Mouse (Mus musculus): ENCODE measurements around the gene Gm3880.
"Not testable (repeated sequence)": the region's sequence is repeated elsewhere in the genome, so short reads cannot be mapped to it uniquely, and the experiment has no call there.

Gene Gm3880

GRCm38 (mm10) chrX:102686872-102687271 is at the start of gene Gm3880:
Gene Gm3880, minus strand, starts transcription at chrX:102686972.
- DNase-seq: not testable (repeated sequence)

GRCm38 (mm10) chrX:102724226-102724625 is 37.5 kb upstream of the Gm3880 start:
- not testable (repeated sequence) for DNase-seq

DNA sequence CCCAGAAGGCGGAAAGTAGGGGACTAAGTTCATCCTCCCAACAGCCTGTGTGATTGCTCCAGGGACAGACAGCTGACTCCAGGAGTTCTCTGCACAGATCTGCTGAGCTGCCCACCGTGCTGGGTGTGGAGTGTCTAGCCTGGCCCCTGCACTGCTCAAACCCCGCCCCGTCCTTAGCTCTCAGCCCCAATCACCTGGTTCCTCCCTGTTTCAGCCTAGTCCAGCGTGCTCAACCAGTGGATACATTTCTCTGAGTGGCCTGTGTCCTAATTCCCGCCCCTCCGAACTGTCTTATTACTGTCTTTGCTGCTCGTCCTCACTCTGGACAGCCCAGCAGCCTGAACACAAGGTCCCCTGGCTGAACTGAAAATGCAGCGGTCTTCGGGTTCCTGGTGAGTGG is 20.8 kb upstream of the Gm3880 start, which contains the start of the genes Gm9112 and Dmrtc1b:
TSS of gene Gm9112 (minus strand) at position 101 of the 400 bp plus-strand sequence.
TSS of gene Dmrtc1b (plus strand) at position 331 of the 400 bp plus-strand sequence.
- DNase-seq: not testable (repeated sequence)

DNA sequence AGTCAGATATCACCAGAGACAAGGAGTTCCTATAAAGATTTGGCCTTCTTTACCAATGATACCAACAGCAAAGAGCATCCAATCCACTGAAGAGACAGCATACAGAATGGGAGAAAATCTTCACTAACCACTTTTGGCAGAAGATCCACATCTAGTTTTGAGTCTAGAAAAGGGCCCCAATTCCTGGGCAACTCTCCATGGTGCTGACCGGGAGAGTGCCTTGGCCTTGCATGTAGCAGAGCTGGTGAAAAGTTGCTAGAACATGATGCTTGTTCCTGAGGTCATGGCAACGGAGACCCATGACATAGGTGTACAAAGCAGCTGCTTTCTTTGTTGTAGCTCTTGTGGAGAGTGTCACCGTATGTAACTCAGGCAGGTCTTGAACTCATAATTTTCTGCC is 13.9 kb upstream of the Gm3880 start:
- peak in 1 of 2 experiments; percentile 30 for DNase-seq

GRCm38 (mm10) chrX:102689252-102689651 is 2.5 kb upstream of the Gm3880 start:
- DNase-seq: peak in 1 of 2 experiments; percentile 17

GRCm38 (mm10) chrX:102684706-102685105 is 2.1 kb downstream of the Gm3880 start:
- DNase-seq: not testable (repeated sequence)

GRCm38 (mm10) chrX:102666641-102667040 is 20.1 kb downstream of the Gm3880 start:
- DNase-seq: no peak

GRCm38 (mm10) chrX:102660712-102661111 is 26.1 kb downstream of the Gm3880 start:
- DNase-seq: peak in 1 of 2 experiments; percentile 15

DNA sequence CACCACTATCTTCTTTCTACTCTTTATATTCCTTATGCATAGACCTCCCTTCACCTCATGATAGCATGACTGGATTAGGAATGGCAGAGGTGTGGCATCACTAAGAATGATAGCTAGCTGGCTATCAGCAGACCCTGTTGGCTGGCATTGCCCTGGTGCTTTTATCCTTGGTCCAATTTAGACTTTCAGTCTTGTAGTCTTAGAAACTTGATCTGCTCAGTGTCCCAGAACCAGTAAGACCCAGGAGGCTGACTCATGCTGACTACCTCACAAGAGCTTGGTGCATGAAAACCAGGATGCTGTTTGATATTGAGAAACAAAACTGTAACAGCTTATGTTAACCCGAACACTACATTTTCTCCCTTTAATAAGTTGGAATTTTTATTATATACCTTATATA is 41.1 kb downstream of the Gm3880 start:
- DNase-seq: no peak

DNA sequence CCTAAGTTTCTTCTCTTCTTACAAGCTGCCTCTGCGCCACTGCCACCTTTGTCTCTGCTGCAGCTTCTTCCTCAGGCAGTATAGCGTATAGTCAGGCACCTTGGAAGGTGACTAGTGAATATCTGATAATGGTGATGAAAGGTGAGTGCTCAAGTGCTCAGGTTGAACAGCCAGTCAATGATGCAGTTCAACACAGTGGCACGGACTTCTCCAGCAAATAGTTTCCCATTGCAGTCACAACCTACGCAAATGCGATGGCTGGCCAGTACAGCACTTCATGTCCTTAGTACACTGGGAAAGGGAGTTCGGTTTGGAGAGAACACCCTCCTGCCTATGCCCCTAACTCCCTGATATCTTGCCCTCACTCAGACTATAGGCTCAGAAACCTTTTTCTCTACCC is 41.6 kb downstream of the Gm3880 start:
- DNase-seq: no peak

DNA sequence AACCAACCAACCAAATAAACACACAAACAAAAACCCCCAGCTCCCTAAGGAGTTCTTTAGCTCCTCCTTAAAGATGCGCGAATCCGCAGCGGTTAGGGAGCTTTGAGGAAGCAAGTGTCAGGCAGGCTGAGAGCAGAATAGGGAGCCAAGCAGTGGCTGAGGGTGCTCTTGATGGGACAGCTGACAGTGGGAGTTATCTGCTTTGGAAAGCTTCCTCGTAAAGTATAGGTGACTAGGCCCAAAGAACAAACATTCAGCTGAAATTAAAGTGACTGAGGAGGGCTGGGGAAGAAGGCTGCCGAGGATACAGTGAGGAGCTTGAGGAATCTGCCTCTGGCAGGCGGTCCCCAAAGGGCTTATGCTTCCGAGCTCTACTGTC is 42.2 kb downstream of the Gm3880 start:
- peak in 1 of 2 experiments; percentile 12 for DNase-seq

DNA sequence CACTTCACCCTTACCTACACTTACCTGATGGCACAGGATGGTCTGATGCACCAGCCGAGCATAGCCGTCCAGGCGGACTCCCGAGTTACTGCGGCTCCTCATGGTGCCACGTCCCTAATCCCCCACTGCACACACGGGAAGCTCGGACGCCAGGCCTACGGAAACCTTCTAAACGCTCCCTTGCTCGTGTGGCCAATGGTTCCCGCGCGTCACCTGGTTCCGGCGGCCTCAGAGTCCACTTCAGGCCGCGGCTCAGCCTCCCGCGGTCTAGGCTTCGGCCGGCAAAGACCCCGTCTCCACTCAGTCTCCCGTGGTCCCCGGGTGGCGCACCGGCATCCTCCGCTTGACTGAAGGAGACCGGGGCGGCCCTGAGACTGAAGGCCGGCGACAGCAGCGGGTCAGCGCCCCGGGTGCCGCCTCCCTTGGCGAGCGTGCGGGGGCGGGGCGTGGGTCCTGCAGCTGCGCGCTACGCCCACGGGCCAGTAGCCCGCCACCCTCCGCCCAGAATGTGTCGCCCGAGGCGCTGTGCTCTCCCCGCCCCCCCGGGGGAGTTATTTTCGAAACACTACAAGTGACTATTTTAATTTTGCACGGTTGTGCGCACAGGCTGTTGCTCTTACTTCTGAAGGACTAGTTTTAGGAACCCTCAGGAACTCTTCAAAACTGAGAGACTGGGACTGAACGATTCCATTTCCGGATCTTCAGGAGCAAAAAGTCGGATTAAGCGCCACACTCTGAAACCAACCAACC is 42.8 kb downstream of the Gm3880 start, which contains the start of gene Phka1:
TSS of gene Phka1 (minus strand) at position 424 of the 750 bp plus-strand sequence.
- DNase-seq: peak; percentile 82 to 91
